Mouse (Mus musculus) intestine, embryonic 14.5 days (tissue): ENCODE measurements around the gene Olfr1093. TPM values are rescaled to one million over a fixed set of nuclear protein-coding genes. Genes with fewer than 3 reads are reported as not detected.

Source experiments
- ATAC-seq: fragments of 200-750 bp; cut with Nextera tagmentation; replicated peaks from 2 replicates; pipeline ENCODE4 v1.8.0; 2017; ENCODE audit warnings: low read depth, moderate number of reproducible peaks, moderate TSS enrichment, moderate library complexity; ENCODE audit not compliant: low FRiP score, low TSS enrichment
- DNase-seq: peaks from one replicate; pipeline ENCODE4 v3.0.0-alpha.2; 2018; ENCODE audit warnings: low spot score
- H3K27ac ChIP-seq: fragments of 300-500 bp; sonication (generic); 2 replicates; pipeline ENCODE4 v1.5.1; 2014; ENCODE audit warnings: low read depth, mild to moderate bottlenecking, control low read depth
- H3K27me3 ChIP-seq: fragments of 300-500 bp; sonication (generic); replicated peaks from 2 replicates; pipeline ENCODE4 v1.6.1; 2014; ENCODE audit warnings: low read length, control low read depth; ENCODE audit not compliant: control insufficient read depth, insufficient read depth
- H3K36me3 ChIP-seq: fragments of 300-500 bp; sonication (generic); 2 replicates; pipeline ENCODE4 v1.6.1; 2014; ENCODE audit warnings: low read length, control low read depth; ENCODE audit not compliant: control insufficient read depth, insufficient read depth
- H3K4me1 ChIP-seq: fragments of 300-500 bp; sonication (generic); replicated peaks from 2 replicates; pipeline ENCODE4 v1.6.1; 2014; ENCODE audit warnings: low read length, control low read depth, mixed read lengths; ENCODE audit not compliant: control insufficient read depth, insufficient read depth
- H3K4me2 ChIP-seq: fragments of 300-500 bp; sonication (generic); 2 replicates; pipeline ENCODE4 v1.6.1; 2014; ENCODE audit warnings: low read length
- H3K4me3 ChIP-seq: fragments of 300-500 bp; sonication (generic); 2 replicates; pipeline ENCODE4 v1.5.1; 2014; ENCODE audit warnings: low read depth, low read length, control low read depth, mixed read lengths
- H3K9ac ChIP-seq: fragments of 300-500 bp; sonication (generic); 2 replicates; pipeline ENCODE4 v1.6.1; 2014; ENCODE audit warnings: mild to moderate bottlenecking, low read length
- H3K9me3 ChIP-seq: fragments of 300-500 bp; sonication (generic); 2 replicates; pipeline ENCODE4 v1.6.1; 2016; ENCODE audit warnings: low read length, control low read depth; ENCODE audit not compliant: control insufficient read depth
- WGBS: fragments of 180-500 bp; shearing (Covaris S2); extraction: QIAGEN DNeasy Blood & Tissue Kit; methylation state at CpG from one replicate; pipeline ENCODE4 v1.1.7; 2014; 5-methylcytosine and 5-hydroxymethylcytosine counted together
- polyA plus RNA-seq: library from polyadenylated mRNA; unstranded; fragments of >200 nt; fragmentation: Nextera tagmentation; extraction: Ambion mirVana; gene quantifications from 2 replicates; pipeline ENCODE4 v1.2.1, GENCODE M21; 2014

Gene Olfr1093
- not detected in 2 replicates for polyA plus RNA-seq

DNA sequence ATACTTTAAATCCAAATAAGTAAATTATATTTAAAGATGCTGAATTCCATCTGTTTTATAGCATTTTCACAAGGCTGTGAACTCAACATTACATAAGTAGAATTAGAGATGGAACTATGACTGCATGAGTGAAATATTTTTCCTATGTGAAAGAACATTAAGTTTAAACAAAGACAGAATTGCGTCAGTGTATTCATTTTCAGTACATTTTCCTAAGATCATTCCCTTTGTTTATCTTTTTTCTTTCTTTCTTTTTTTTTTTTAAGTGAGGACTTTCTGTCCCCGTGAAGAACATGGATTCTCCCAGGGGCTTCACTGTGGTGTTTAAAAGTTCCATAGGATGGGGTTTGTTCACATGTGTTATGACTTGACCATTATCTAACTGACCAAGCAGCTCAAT is at the start of gene Olfr1093:
TSS of gene Olfr1093 (plus strand) at position 301 of the 400 bp plus-strand sequence.
- H3K36me3 ChIP-seq = no peaks in the 10 kb centered on the region
- WGBS = 71% methylated on average over 2 of the region's 2 CpGs
- ATAC-seq = no peak

DNA sequence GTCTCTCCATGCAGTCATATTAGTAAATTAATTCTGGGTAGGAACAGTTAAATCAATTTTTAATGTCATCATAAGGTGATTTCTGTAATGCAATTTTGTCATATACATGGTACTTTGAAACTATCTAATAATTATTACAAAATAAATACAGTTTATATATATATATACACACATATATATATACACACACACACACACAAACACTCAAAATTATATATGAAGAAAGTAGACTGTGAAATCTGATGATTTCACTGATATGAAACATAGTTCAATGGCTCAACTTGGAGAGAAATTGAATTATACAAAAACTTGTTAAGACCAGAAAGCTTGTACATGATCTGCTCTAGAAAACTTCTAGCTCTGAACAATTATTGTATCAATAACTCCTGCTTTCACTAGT is 48.7 kb upstream of the Olfr1093 start, which contains the start of gene Olfr1089:
TSS of gene Olfr1089 (minus strand) at position 101 of the 400 bp plus-strand sequence.
- no peak for ATAC-seq
- H3K9ac ChIP-seq = no peak within 1 kb of the TSS
- no peaks in the 10 kb centered on the region for H3K9me3 ChIP-seq
- no peak within 1 kb of the TSS for H3K4me3 ChIP-seq
- no peaks in the 10 kb centered on the region for H3K36me3 ChIP-seq
- H3K27me3 ChIP-seq = no peaks in the 10 kb centered on the region
- H3K4me1 ChIP-seq = no peaks in the 10 kb centered on the region
- DNase-seq = no peak
- H3K4me2 ChIP-seq = no peak within 1 kb of the TSS
- H3K27ac ChIP-seq = no peak within 1 kb of the TSS

More for the DNA sequence above, at the start of gene Olfr1093:
- H3K9me3 ChIP-seq = no peaks in the 10 kb centered on the region
- DNase-seq = no peak
- H3K9ac ChIP-seq = no peak within 1 kb of the TSS
- H3K27ac ChIP-seq = no peak within 1 kb of the TSS
- H3K4me3 ChIP-seq = no peak within 1 kb of the TSS
- no peaks in the 10 kb centered on the region for H3K27me3 ChIP-seq
- no peak within 1 kb of the TSS for H3K4me2 ChIP-seq
- no peaks in the 10 kb centered on the region for H3K4me1 ChIP-seq

DNA sequence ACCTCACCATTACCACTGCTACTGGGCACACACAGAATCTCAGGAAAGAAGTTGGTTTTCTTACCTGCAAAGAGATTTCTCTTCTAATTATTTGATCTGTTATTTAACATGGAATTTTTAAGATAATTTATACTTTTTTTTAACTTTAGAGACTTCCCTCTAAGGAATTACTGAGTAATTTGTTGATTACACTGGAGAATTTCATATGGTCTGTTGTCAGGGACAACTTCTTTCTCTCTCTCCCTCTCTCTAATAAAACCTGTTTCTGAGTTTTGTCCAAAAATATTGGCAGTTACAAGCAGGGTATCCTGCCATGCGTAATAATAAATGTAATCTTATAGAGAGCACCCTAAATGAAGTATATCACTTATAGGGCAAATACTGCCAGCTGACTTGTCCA is 23.4 kb upstream of the Olfr1093 start, which contains the start of gene Olfr1090:
TSS of gene Olfr1090 (minus strand) at position 101 of the 400 bp plus-strand sequence.
- WGBS = 92% methylated on average over 1 of the region's 1 CpGs
- H3K27ac ChIP-seq = no peak within 1 kb of the TSS
- no peak for DNase-seq
- no peak within 1 kb of the TSS for H3K4me2 ChIP-seq
- no peak within 1 kb of the TSS for H3K9ac ChIP-seq
- H3K36me3 ChIP-seq = no peaks in the 10 kb centered on the region
- H3K9me3 ChIP-seq = no peaks in the 10 kb centered on the region
- no peaks in the 10 kb centered on the region for H3K4me1 ChIP-seq
- no peak within 1 kb of the TSS for H3K4me3 ChIP-seq
- no peaks in the 10 kb centered on the region for H3K27me3 ChIP-seq
- ATAC-seq = no peak

DNA sequence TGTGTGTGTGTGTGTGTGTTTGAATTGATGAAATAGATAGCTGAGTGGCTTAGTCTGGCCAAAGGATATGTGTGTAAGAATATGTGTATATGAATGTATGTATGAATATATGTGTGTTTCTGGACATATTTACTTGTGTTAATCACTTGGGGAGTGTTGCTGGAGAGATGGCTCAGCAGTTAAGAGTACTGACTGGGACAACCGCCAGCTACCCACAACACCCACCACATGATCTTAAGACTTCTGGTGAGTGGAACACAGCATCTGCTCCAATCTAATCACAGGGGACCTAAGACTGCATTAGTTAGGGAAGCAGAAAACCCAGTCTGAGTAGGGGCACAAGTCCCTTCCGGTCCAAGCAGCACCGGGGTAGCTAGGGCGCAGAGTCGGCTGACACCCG is 21.2 kb upstream of the Olfr1093 start:
- no peaks in the 10 kb centered on the region for H3K4me1 ChIP-seq
- H3K9me3 ChIP-seq = no peaks in the 10 kb centered on the region
- no peak overlapping the region for H3K4me3 ChIP-seq
- H3K27me3 ChIP-seq = no peaks in the 10 kb centered on the region
- WGBS = 93% methylated on average over 6 of the region's 6 CpGs
- H3K27ac ChIP-seq = no peak overlapping the region
- no peak overlapping the region for H3K9ac ChIP-seq
- ATAC-seq (no peak), DNase-seq (no peak)
- H3K36me3 ChIP-seq = no peaks in the 10 kb centered on the region
- no peak overlapping the region for H3K4me2 ChIP-seq

DNA sequence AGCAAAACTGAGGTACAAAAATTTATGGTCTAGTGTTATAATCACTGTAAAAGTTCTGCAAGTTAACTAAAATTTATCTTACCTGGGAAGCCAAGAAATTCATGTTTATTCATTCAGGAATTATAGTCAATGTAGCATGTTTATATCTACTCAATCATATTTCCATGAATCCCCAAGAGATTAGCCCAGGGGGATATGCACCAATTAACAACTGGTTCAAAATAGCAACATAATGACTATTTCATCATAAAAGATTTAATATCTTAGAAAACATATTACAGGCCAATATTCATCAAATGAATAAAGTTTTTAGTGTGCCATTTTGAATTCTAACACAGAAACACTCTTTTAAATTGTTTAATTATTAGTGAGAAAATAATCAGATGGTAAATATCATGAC is 27.6 kb downstream of the Olfr1093 start, which contains the start of gene Olfr141:
TSS of gene Olfr141 (minus strand) at position 101 of the 400 bp plus-strand sequence.
- no peaks in the 10 kb centered on the region for H3K4me1 ChIP-seq
- H3K36me3 ChIP-seq = no peaks in the 10 kb centered on the region
- no peak within 1 kb of the TSS for H3K9ac ChIP-seq
- no peak for DNase-seq
- no peaks in the 10 kb centered on the region for H3K9me3 ChIP-seq
- H3K27ac ChIP-seq = no peak within 1 kb of the TSS
- H3K27me3 ChIP-seq = no peaks in the 10 kb centered on the region
- H3K4me3 ChIP-seq = no peak within 1 kb of the TSS
- no peak for ATAC-seq
- H3K4me2 ChIP-seq = no peak within 1 kb of the TSS

DNA sequence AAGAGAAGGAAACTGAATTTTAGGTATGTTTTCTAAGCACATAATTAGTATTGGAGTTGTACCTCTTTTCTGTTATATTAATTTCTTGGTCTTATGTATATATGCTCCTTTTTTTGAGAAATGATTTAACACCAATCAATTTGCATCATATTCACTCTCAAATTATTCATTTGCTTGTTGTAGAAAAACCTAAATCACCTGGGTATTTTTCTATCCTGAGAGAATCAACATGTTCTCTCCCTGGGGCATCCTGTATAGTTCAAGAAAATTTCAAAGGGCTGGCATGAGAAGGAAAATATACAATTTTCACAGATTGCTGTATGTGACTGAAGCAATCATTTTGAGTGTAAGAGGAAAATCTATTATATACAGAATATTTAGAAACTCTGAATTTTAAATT is 42.1 kb downstream of the Olfr1093 start, which contains the start of gene Olfr1094:
TSS of gene Olfr1094 (plus strand) at position 301 of the 400 bp plus-strand sequence.
- no peaks in the 10 kb centered on the region for H3K9me3 ChIP-seq
- no peak within 1 kb of the TSS for H3K27ac ChIP-seq
- H3K4me1 ChIP-seq = no peaks in the 10 kb centered on the region
- H3K27me3 ChIP-seq = no peaks in the 10 kb centered on the region
- DNase-seq = no peak
- H3K4me2 ChIP-seq = no peak within 1 kb of the TSS
- ATAC-seq = no peak
- H3K36me3 ChIP-seq = no peaks in the 10 kb centered on the region
- no peak within 1 kb of the TSS for H3K9ac ChIP-seq
- H3K4me3 ChIP-seq = no peak within 1 kb of the TSS

Other genes starting within 250 kb of the Olfr1093 start
- gene Olfr1079, start 240.0 kb upstream of the Olfr1093 start, polyA plus RNA-seq = not detected in 2 replicates
- not detected in 2 replicates for gene Olfr1080, start 224.2 kb upstream of the Olfr1093 start, polyA plus RNA-seq
- not detected in 2 replicates for gene Olfr1082, start 183.5 kb upstream of the Olfr1093 start, polyA plus RNA-seq
- not detected in 2 replicates for gene Olfr1084, start 142.8 kb upstream of the Olfr1093 start, polyA plus RNA-seq
- not detected in 2 replicates for gene Olfr1085, start 120.5 kb upstream of the Olfr1093 start, polyA plus RNA-seq
- gene Olfr1086, start 102.4 kb upstream of the Olfr1093 start, polyA plus RNA-seq = not detected in 2 replicates
- gene Olfr1087, start 84.1 kb upstream of the Olfr1093 start, polyA plus RNA-seq = not detected in 2 replicates
- not detected in 2 replicates for gene Olfr1089, start 48.8 kb upstream of the Olfr1093 start, polyA plus RNA-seq
- not detected in 2 replicates for gene Olfr1090, start 23.5 kb upstream of the Olfr1093 start, polyA plus RNA-seq
- gene Olfr141, start 27.5 kb downstream of the Olfr1093 start, polyA plus RNA-seq = not detected in 2 replicates
- gene Olfr1094, start 42.2 kb downstream of the Olfr1093 start, polyA plus RNA-seq = not detected in 2 replicates
- not detected in 2 replicates for gene Olfr1095, start 69.2 kb downstream of the Olfr1093 start, polyA plus RNA-seq
- not detected in 2 replicates for gene Gm13723, start 92.3 kb downstream of the Olfr1093 start, polyA plus RNA-seq
- not detected in 2 replicates for gene Olfr1097, start 109.7 kb downstream of the Olfr1093 start, polyA plus RNA-seq
- not detected in 2 replicates for gene Olfr1098, start 142.1 kb downstream of the Olfr1093 start, polyA plus RNA-seq
- gene Olfr1099, start 178.2 kb downstream of the Olfr1093 start, polyA plus RNA-seq = not detected in 2 replicates
- gene Olfr1100, start 197.5 kb downstream of the Olfr1093 start, polyA plus RNA-seq = not detected in 2 replicates
- not detected in 2 replicates for gene Olfr1101, start 208.7 kb downstream of the Olfr1093 start, polyA plus RNA-seq
- not detected in 2 replicates for gene Olfr1102, start 215.9 kb downstream of the Olfr1093 start, polyA plus RNA-seq
- gene Olfr1104, start 244.6 kb downstream of the Olfr1093 start, polyA plus RNA-seq = not detected in 2 replicates